Mouse (Mus musculus) kidney, adult 11 months (tissue): ENCODE measurements around the gene Smox.
"Not testable (repeated sequence)": the region's sequence is repeated elsewhere in the genome, so short reads cannot be mapped to it uniquely, and the experiment has no call there.

Source experiments
- DNase-seq: peaks from one replicate; pipeline ENCODE4 v3.0.0; 2022

The Smox gene

GRCm38 (mm10) chr2:131491196-131491595 is at the start of gene Smox:
Gene Smox, plus strand, starts transcription at chr2:131491496.
- no peak for DNase-seq

- no peak for DNase-seq
Observed at GRCm38 (mm10) chr2:131443084-131443890, 48.0 kb upstream of the Smox start.

- no peak for DNase-seq
Observed at GRCm38 (mm10) chr2:131443891-131444190, 47.5 kb upstream of the Smox start.

- DNase-seq: no peak
Observed at GRCm38 (mm10) chr2:131446416-131446982, 44.8 kb upstream of the Smox start.

GRCm38 (mm10) chr2:131447566-131448330 is 43.5 kb upstream of the Smox start:
- DNase-seq: no peak

GRCm38 (mm10) chr2:131448353-131448752 is 42.9 kb upstream of the Smox start:
- DNase-seq: no peak

- DNase-seq: no peak
Observed at GRCm38 (mm10) chr2:131449720-131450119, 41.6 kb upstream of the Smox start.

GRCm38 (mm10) chr2:131450491-131450890 is 40.8 kb upstream of the Smox start:
- no peak for DNase-seq

GRCm38 (mm10) chr2:131457728-131458127 is 33.6 kb upstream of the Smox start:
- DNase-seq: no peak

GRCm38 (mm10) chr2:131460946-131461682 is 30.2 kb upstream of the Smox start:
- DNase-seq: peak; percentile 35

GRCm38 (mm10) chr2:131462991-131463390 is 28.3 kb upstream of the Smox start:
- no peak for DNase-seq

- DNase-seq: no peak
Observed at GRCm38 (mm10) chr2:131464147-131464546, 27.1 kb upstream of the Smox start.

GRCm38 (mm10) chr2:131466732-131467131 is 24.6 kb upstream of the Smox start:
- no peak for DNase-seq

- no peak for DNase-seq
Observed at GRCm38 (mm10) chr2:131469916-131470315, 21.4 kb upstream of the Smox start.

GRCm38 (mm10) chr2:131473749-131474148 is 17.5 kb upstream of the Smox start:
- DNase-seq: no peak

- DNase-seq: not testable (repeated sequence)
Observed at GRCm38 (mm10) chr2:131477105-131477504, 14.2 kb upstream of the Smox start.

GRCm38 (mm10) chr2:131477917-131478316 is 13.4 kb upstream of the Smox start:
- DNase-seq: no peak

- DNase-seq: no peak
Observed at GRCm38 (mm10) chr2:131478349-131478748, 12.9 kb upstream of the Smox start.

GRCm38 (mm10) chr2:131478916-131479315 is 12.4 kb upstream of the Smox start:
- no peak for DNase-seq

- no peak for DNase-seq
Observed at GRCm38 (mm10) chr2:131481733-131482132, 9.6 kb upstream of the Smox start.

- no peak for DNase-seq
Observed at GRCm38 (mm10) chr2:131482478-131482877, 8.8 kb upstream of the Smox start.

- DNase-seq: no peak
Observed at GRCm38 (mm10) chr2:131483562-131483961, 7.7 kb upstream of the Smox start.

- DNase-seq: no peak
Observed at GRCm38 (mm10) chr2:131484182-131484581, 7.1 kb upstream of the Smox start.
